Mouse (Mus musculus) stomach, postnatal 0 days (tissue): ENCODE data around the gene Gtf2a1.

Experiments
- CTCF ChIP-seq: IDR thresholded peaks from 2 replicates; pipeline ENCODE4 v1.5.1; 2016; ENCODE audit warnings: antibody characterized with exemption, low read depth, mild to moderate bottlenecking, moderate library complexity
- EP300 ChIP-seq: optimal IDR thresholded peaks from 2 replicates; pipeline ENCODE3; 2016; ENCODE audit warnings: antibody characterized with exemption

- no peak for TF ChIP-seq CTCF
- no peak for TF ChIP-seq EP300
Observed at GRCm38 (mm10) chr12:91511766-91512165, 78.5 kb downstream of the Gtf2a1 start.
